Mouse (Mus musculus) forebrain, postnatal 0 days (tissue): ENCODE measurements at regions not wholly inside any gene's neighbourhood (a gene's known extent, or its start where the extent isn't known, plus 50 kb on each side); places are given as distances from the start of the nearest gene placed in this dataset.

Experiments
- ATAC-seq: fragments of 200-750 bp; cut with Nextera tagmentation; 2 replicates; pipeline ENCODE4 v1.8.0; 2017; ENCODE audit warnings: mild to moderate bottlenecking, moderate library complexity
- DNase-seq: peaks from one replicate; pipeline ENCODE4 v3.0.0-alpha.2; 2015
- H3K27ac ChIP-seq: fragments of 300-500 bp; sonication (generic); 2 replicates; pipeline ENCODE4 v1.5.1; 2014; ENCODE audit warnings: low read depth, mild to moderate bottlenecking, antibody characterized with exemption, low read length, moderate library complexity, mixed read lengths
- H3K27me3 ChIP-seq: fragments of 300-500 bp; sonication (generic); 2 replicates; pipeline ENCODE4 v1.6.1; 2014; ENCODE audit warnings: mild to moderate bottlenecking, low read length, mixed read lengths; ENCODE audit not compliant: insufficient read depth
- H3K36me3 ChIP-seq: fragments of 300-500 bp; sonication (generic); 2 replicates; pipeline ENCODE4 v1.6.1; 2014; ENCODE audit warnings: mild to moderate bottlenecking, moderate library complexity; ENCODE audit not compliant: insufficient read depth
- H3K4me1 ChIP-seq: fragments of 300-500 bp; sonication (generic); 2 replicates; pipeline ENCODE4 v1.6.1; 2014; ENCODE audit warnings: antibody characterized with exemption; ENCODE audit not compliant: insufficient read depth
- H3K4me2 ChIP-seq: fragments of 300-500 bp; sonication (generic); 2 replicates; pipeline ENCODE4 v1.6.1; 2014; ENCODE audit warnings: low read depth, mild to moderate bottlenecking, moderate library complexity
- H3K4me3 ChIP-seq: fragments of 300-500 bp; sonication (generic); 2 replicates; pipeline ENCODE4 v1.5.1; 2014; ENCODE audit warnings: low read depth, low read length, mixed read lengths
- H3K9ac ChIP-seq: fragments of 300-500 bp; sonication (generic); 2 replicates; pipeline ENCODE4 v1.6.1; 2014; ENCODE audit warnings: mild to moderate bottlenecking
- H3K9me3 ChIP-seq: fragments of 300-500 bp; sonication (generic); 2 replicates; pipeline ENCODE4 v1.6.1; 2016; ENCODE audit warnings: low read length
- CTCF ChIP-seq: sonication (generic); IDR thresholded peaks from 2 replicates; pipeline ENCODE4 v1.5.1; 2016; ENCODE audit warnings: antibody characterized with exemption, control low read depth, low read depth
- WGBS: fragments of 180-500 bp; shearing (Covaris S2); extraction: QIAGEN DNeasy Blood & Tissue Kit; methylation state at CpG from one replicate; pipeline ENCODE4 v1.1.7; 2014; 5-methylcytosine and 5-hydroxymethylcytosine counted together

DNA sequence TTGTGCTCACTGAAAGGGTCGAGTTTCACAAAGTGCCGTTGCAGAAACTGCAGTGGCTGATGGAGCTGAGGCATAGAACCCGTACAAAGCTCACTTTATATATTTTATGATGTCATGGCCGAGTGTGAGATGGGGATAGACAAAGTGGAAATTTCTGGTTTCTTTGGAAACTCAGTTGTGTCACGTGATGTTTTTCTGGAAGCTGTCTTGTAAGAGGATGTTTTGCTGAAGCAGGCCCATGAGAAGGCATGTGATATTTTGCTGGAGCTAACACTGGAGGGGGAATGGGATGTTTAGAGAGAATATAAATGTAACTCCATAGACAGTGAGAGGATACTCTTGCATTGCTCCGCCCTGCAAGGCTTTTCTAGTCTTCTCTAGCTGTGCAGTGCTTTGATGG is 311.7 kb downstream of the Tmem132b start:
- no peaks in the 10 kb centered on the region for H3K36me3 ChIP-seq
- no peaks in the 10 kb centered on the region for H3K4me1 ChIP-seq
- no peak overlapping the region for H3K4me3 ChIP-seq
- no peak for TF ChIP-seq CTCF
- no peak overlapping the region for H3K27ac ChIP-seq
- H3K9me3 ChIP-seq: no peaks in the 10 kb centered on the region
- no peaks in the 10 kb centered on the region for H3K27me3 ChIP-seq
- ATAC-seq: no peak
- no peak for DNase-seq
- no peak overlapping the region for H3K9ac ChIP-seq
- WGBS: 75% methylated on average over 6 of the region's 6 CpGs
- no peak overlapping the region for H3K4me2 ChIP-seq

DNA sequence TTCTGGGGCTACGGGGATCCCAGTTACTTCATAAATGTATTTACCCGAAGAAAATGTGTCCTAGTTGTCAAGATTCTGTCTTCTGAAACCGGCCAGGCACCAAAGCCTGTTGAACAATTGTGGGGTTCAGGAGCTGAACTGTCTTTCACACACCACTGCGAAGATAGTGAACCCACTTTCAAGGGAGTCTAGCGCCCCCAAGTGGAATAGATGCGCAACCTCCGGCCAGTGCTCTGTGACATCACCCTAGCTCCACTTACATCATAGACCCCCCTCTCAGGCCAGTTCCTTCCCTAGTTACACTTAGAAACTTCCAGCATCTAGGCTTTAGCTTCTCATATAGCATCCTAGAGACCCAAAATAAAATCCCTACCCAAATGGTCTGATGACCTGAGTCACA is 318.1 kb downstream of the Tmem132b start:
- TF ChIP-seq CTCF: 0 out of 2 replicates have a peak, but pooled peaks have one; percentile 20
- no peaks in the 10 kb centered on the region for H3K4me1 ChIP-seq
- H3K36me3 ChIP-seq: no peaks in the 10 kb centered on the region
- 90% methylated on average over 7 of the region's 7 CpGs for WGBS
- no peak overlapping the region for H3K4me3 ChIP-seq
- no peak for ATAC-seq
- no peak overlapping the region for H3K27ac ChIP-seq
- no peaks in the 10 kb centered on the region for H3K27me3 ChIP-seq
- no peak for DNase-seq
- H3K4me2 ChIP-seq: no peak overlapping the region
- no peaks in the 10 kb centered on the region for H3K9me3 ChIP-seq
- no peak overlapping the region for H3K9ac ChIP-seq

DNA sequence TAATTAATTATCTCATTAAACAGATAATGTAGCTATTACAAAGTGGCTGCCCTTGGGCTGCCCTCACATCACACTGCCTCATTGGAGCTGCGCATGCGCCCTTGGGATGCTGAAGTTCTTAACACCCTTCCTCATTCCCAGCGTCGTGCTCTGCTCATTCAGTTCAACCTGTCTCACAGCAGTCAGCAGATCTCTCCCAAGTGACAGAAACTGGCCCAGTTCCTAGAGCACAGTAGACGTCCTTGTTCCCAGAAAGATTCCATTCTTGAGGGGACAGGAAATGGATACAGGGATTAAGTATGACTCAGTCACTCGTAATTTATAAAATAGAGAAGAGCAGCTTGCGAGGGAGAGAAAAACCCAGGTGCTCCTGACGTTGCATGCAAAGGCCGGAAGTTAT is 344.7 kb downstream of the Tmem132b start:
- Histone ChIP-seq H3K9me3 (no peaks in the 10 kb centered on the region), H3K4me3 (no peak overlapping the region), H3K27ac (no peak overlapping the region), H3K27me3 (no peaks in the 10 kb centered on the region), H3K36me3 (no peaks in the 10 kb centered on the region), H3K9ac (no peak overlapping the region), H3K4me1 (no peaks in the 10 kb centered on the region), H3K4me2 (no peak overlapping the region)
- DNase-seq (no peak), ATAC-seq (no peak)
- no peak for TF ChIP-seq CTCF
- 64% methylated on average over 9 of the region's 9 CpGs for WGBS

DNA sequence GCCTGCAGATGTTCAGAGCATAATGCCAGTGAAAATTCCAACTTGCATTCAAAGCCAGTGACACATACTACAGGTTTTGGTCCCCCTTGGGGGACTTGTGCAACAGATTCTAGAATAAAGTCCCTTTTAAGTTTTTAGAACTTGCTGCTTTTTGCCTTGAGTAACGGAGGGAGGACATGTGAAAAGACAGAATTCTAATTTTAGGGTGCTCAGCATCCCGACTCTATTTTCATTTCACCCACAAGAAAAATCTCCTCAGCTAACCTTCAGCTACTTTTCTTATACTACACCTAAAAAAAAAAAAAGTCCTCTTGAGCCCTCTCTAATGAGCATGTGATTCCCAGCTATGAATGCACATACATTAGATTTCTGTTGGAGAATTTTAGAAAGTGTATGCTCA is 357.3 kb downstream of the Tmem132b start:
- ATAC-seq (no peak), DNase-seq (no peak)
- TF ChIP-seq CTCF: no peak

DNA sequence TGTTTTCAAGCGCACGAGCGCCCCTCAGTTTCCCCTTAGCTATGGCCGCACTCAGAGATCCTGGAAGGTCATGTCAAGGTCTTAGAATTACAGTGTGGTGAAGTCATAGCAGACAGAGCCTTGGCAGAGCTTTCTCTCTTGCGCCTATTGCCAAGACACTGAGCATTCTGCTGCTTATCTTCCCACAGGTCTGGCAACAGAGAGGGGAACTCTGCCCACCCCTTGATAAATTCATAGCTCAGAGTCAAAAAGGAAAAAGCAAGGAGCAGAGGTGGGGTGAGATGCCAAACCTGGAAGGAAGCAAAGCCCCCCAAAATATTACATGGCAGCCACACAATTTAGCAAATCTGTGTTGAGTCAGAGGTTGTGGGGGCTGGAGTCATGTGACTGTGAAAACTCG is 362.3 kb downstream of the Tmem132b start:
- ATAC-seq (no peak), DNase-seq (no peak)
- H3K4me1 ChIP-seq: no peaks in the 10 kb centered on the region
- H3K9ac ChIP-seq: no peak overlapping the region
- 92% methylated on average over 6 of the region's 6 CpGs for WGBS
- H3K4me2 ChIP-seq: no peak overlapping the region
- H3K36me3 ChIP-seq: no peaks in the 10 kb centered on the region
- no peaks in the 10 kb centered on the region for H3K9me3 ChIP-seq
- TF ChIP-seq CTCF: no peak
- H3K27ac ChIP-seq: no peak overlapping the region
- H3K27me3 ChIP-seq: no peaks in the 10 kb centered on the region
- no peak overlapping the region for H3K4me3 ChIP-seq

More for the DNA sequence above, 357.3 kb downstream of the Tmem132b start:
- Histone ChIP-seq H3K4me3 (no peak overlapping the region), H3K9me3 (no peaks in the 10 kb centered on the region), H3K27ac (no peak overlapping the region), H3K9ac (no peak overlapping the region), H3K4me2 (no peak overlapping the region), H3K36me3 (no peaks in the 10 kb centered on the region), H3K27me3 (no peaks in the 10 kb centered on the region), H3K4me1 (no peaks in the 10 kb centered on the region)
- 86% methylated on average over 2 of the region's 2 CpGs for WGBS

DNA sequence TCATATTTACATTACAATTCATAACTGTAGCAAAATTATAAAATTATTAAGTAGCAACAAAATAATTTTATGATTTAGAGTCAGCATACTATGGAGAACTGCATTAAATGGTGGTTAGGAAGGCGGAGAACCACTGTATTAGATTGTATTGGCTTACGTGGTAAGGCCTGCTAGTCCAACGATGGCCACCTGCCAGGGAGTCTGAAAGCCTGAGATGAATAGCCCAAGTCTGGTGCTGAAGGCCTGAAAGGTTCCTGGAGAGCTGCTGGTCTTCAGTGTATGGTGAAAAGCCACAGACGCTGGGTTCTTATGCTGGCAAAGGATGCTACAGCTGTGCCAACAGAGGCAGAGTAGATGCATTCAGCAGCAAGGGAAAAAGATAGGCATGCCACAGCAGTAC is 370.5 kb downstream of the Tmem132b start:
- Histone ChIP-seq H3K9ac (no peak overlapping the region), H3K27ac (no peak overlapping the region), H3K27me3 (no peaks in the 10 kb centered on the region), H3K9me3 (no peaks in the 10 kb centered on the region), H3K36me3 (no peaks in the 10 kb centered on the region), H3K4me1 (no peaks in the 10 kb centered on the region; the same call in 1 of the 2 replicates), H3K4me3 (no peak overlapping the region), H3K4me2 (no peak overlapping the region)
- no peak for TF ChIP-seq CTCF
- DNase-seq: no peak
- 51% methylated on average over 4 of the region's 4 CpGs for WGBS
- no peak for ATAC-seq

DNA sequence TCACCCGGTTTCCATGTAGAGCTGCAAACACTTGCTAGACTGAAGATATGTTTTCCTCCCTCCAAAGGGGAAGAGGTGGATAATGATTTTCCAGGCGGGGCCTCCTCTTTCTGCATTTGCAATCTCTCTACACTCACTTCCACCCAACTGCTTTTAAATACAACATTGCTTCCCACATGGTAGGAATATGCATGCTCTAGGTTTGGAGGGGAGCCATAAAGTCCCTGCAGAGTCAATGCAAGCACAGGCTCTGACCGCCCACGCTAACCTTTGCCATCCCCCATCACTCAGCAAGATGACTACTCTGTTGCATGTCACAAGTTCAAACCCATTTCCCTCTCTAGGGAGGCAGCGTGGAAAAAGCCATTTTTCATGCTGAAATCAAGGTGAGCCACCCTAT is 372.9 kb downstream of the Tmem132b start:
- 76% methylated on average over 5 of the region's 5 CpGs for WGBS
- no peak overlapping the region for H3K4me3 ChIP-seq
- H3K27me3 ChIP-seq: no peaks in the 10 kb centered on the region
- ATAC-seq (no peak), DNase-seq (no peak)
- H3K4me1 ChIP-seq: no peaks in the 10 kb centered on the region; the same call in 1 of the 2 replicates
- TF ChIP-seq CTCF: no peak
- no peak overlapping the region for H3K4me2 ChIP-seq
- H3K36me3 ChIP-seq: no peaks in the 10 kb centered on the region
- H3K9ac ChIP-seq: no peak overlapping the region
- H3K9me3 ChIP-seq: no peaks in the 10 kb centered on the region
- no peak overlapping the region for H3K27ac ChIP-seq

DNA sequence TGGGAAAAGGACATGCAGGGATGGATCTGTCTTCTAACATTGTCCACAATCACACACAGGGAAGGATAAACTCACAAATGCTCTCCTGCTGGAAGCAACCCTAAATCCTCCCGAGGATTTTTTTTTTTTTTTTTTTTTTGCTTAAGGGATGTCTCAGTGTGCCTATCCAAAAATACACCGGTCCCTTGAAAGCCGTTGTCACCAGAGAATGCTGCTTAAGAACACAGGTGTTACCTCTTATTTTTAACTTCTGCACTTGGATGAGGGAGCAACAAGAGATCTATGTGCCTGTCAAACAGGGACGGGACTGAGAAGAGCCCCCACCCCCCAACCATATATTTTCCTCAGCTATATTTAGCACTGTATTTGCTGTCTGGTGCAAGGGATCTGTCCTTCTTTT is 375.8 kb downstream of the Tmem132b start:
- ATAC-seq (no peak), DNase-seq (no peak)
- Histone ChIP-seq H3K27ac (no peak overlapping the region), H3K4me2 (no peak overlapping the region), H3K36me3 (no peaks in the 10 kb centered on the region), H3K9me3 (no peaks in the 10 kb centered on the region), H3K4me3 (no peak overlapping the region), H3K4me1 (no peaks in the 10 kb centered on the region; the same call in 1 of the 2 replicates), H3K9ac (no peak overlapping the region), H3K27me3 (no peaks in the 10 kb centered on the region)
- 74% methylated on average over 4 of the region's 4 CpGs for WGBS
- no peak for TF ChIP-seq CTCF
